Mouse (Mus musculus) neural tube, embryonic 15.5 days (tissue): ENCODE results near the gene Mad1l1. TPM values are rescaled to one million over a fixed set of nuclear protein-coding genes. Genes with fewer than 3 reads are reported as not detected.

Experiments used
- ATAC-seq: fragments of 200-750 bp; cut with Nextera tagmentation; 2 replicates; pipeline ENCODE4 v1.8.0; 2017; ENCODE audit warnings: mild to moderate bottlenecking, moderate TSS enrichment, moderate library complexity; ENCODE audit not compliant: low FRiP score
- H3K27ac ChIP-seq: fragments of 300-500 bp; sonication (generic); replicated peaks from 2 replicates; pipeline ENCODE4 v1.5.1; 2015; ENCODE audit warnings: mild to moderate bottlenecking, inconsistent platforms
- H3K27me3 ChIP-seq: fragments of 300-500 bp; sonication (generic); replicated peaks from 2 replicates; pipeline ENCODE4 v1.6.1; 2015; ENCODE audit warnings: inconsistent platforms
- H3K36me3 ChIP-seq: fragments of 300-500 bp; sonication (generic); 2 replicates; pipeline ENCODE4 v1.6.1; 2015; ENCODE audit warnings: inconsistent platforms
- H3K4me1 ChIP-seq: fragments of 300-500 bp; sonication (generic); 2 replicates; pipeline ENCODE4 v1.6.1; 2015; ENCODE audit warnings: inconsistent platforms
- H3K4me2 ChIP-seq: fragments of 300-500 bp; sonication (generic); 2 replicates; pipeline ENCODE4 v1.6.1; 2015; ENCODE audit warnings: inconsistent platforms, mild to moderate bottlenecking, moderate library complexity
- H3K4me3 ChIP-seq: fragments of 300-500 bp; sonication (generic); replicated peaks from 2 replicates; pipeline ENCODE4 v1.5.1; 2015; ENCODE audit warnings: mild to moderate bottlenecking, inconsistent platforms
- H3K9ac ChIP-seq: fragments of 300-500 bp; sonication (generic); replicated peaks from 2 replicates; pipeline ENCODE4 v1.6.1; 2015; ENCODE audit warnings: mild to moderate bottlenecking, inconsistent platforms
- H3K9me3 ChIP-seq: fragments of 300-500 bp; sonication (generic); replicated peaks from 2 replicates; pipeline ENCODE4 v1.6.1; 2016; ENCODE audit warnings: inconsistent platforms
- WGBS: fragments of 180-500 bp; shearing (Covaris S2); methylation state at CpG from one replicate; pipeline ENCODE4 v1.1.7; 2015; ENCODE audit warnings: mixed read lengths; 5-methylcytosine and 5-hydroxymethylcytosine counted together
- polyA plus RNA-seq: library from polyadenylated mRNA; unstranded; fragments of >200 nt; fragmentation: Nextera tagmentation; extraction: Ambion mirVana; gene quantifications from 2 replicates; pipeline ENCODE4 v1.2.1, GENCODE M21; 2015

Gene Mad1l1
- polyA plus RNA-seq, 1 experiment from 2014 or later, result 29.6 TPM

DNA sequence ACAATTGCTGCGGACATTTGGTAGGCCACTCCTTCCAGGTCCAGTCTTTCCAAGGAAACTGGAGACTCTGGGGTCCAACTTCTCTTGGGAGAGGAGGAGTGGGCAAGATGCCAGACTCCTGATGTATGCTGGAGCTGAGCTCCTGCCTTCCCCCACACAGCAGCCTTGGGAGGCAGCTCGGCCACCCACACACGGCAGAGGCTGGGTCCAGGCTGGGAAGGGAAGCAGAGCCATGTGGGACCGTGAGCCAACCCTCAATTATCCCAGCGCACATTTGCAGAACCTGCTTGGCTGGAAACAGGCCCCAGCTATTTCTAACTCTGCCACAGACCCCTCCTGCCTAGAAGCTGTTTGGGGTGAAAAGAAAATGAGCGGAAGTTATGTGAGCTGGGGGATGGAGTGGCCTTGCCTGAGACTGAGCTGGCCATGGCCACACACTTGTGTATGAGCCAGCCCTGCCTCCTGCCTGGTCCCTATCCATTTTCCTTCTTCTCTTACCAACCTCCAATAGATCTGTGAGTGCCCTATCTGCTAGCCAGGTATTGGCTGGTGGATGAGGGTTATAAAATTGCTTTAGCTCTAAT, 260.0 kb downstream of the Mad1l1 start:
- Histone ChIP-seq H3K4me1 (peaks cover 10% of the 10 kb centered on the region), H3K36me3 (no peaks in the 10 kb centered on the region), H3K9ac (no peak overlapping the region), H3K9me3 (no peaks in the 10 kb centered on the region), H3K4me3 (no peak overlapping the region), H3K27ac (no peak overlapping the region), H3K4me2 (no peak overlapping the region), H3K27me3 (0 out of 2 replicates have a peak, but pooled peaks cover 6% of the 10 kb centered on the region)
- 55% methylated on average over 6 of the region's 6 CpGs for WGBS
- ATAC-seq, result no peak

DNA sequence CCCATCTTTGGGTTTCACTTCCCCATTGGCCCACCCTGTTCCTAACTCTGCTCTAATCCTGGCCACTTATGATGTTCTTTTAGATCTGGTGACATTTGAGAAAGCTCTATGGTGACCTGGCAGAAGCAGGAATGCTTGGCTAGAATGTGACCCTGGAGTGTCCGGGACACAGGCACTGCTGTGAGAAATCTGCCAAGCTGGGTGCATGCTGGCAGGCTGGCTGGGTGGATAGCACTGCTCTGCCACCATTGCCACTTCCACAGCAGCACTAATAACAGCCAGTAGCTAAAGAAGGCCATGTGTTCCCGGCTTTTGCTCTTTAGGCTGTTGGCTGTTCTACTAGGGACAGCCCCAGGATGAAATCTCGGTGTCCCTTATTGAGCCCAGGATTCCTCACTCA, 265.1 kb downstream of the Mad1l1 start:
- H3K9ac ChIP-seq, result no peak overlapping the region
- H3K36me3 ChIP-seq, result no peaks in the 10 kb centered on the region
- H3K4me3 ChIP-seq, result no peak overlapping the region
- H3K27ac ChIP-seq, result no peak overlapping the region
- H3K27me3 ChIP-seq, result no peaks in the 10 kb centered on the region
- 92% methylated on average over 3 of the region's 3 CpGs for WGBS
- H3K9me3 ChIP-seq, result no peaks in the 10 kb centered on the region
- no peak overlapping the region for H3K4me2 ChIP-seq
- peaks cover 2% of the 10 kb centered on the region for H3K4me1 ChIP-seq
- no peak for ATAC-seq

DNA sequence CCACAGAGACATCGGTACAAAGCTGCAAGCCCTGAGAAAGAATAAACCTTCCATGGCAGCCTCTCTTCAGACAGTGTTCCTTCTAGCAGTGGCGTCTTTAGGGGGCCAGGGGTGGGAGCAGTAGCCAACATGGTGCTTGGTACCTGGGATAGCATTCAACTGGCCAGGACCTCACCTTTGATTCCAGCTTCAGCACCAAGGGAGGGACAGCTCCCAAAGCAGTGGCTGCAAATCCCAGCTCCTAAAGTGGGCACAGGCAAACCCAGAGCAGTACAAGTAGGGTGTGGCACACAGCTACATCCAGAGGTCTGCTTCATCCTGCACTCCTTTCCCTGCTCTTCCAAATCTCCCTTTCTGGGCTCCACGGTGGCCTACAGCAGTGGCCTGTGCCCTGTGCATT, 265.9 kb downstream of the Mad1l1 start:
- H3K27me3 ChIP-seq, result no peaks in the 10 kb centered on the region
- no peak overlapping the region for H3K4me3 ChIP-seq
- no peak overlapping the region for H3K4me2 ChIP-seq
- no peaks in the 10 kb centered on the region for H3K4me1 ChIP-seq
- ATAC-seq, result no peak
- 82% methylated on average over 3 of the region's 3 CpGs for WGBS
- H3K36me3 ChIP-seq, result no peaks in the 10 kb centered on the region
- no peaks in the 10 kb centered on the region for H3K9me3 ChIP-seq
- no peak overlapping the region for H3K9ac ChIP-seq
- H3K27ac ChIP-seq, result no peak overlapping the region

DNA sequence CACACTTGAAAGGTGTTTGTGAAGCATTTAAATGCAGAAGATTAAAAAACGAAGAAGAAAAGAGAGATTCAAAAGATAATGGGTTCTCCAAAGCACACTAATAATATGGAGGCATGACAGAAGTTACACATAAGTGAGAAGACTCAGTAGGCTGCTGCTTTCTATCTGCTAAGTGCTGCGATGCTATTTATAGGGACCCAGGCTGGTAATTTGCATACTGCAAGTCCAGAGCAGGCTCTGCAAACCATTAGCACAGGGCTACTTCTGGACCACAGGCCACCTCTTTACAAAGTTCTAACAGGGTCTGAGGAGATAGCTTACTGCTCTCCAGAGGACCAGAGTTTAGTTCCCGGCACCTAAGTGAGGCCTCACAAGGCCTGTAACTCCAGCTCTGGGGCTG, 267.7 kb downstream of the Mad1l1 start:
- WGBS, result 81% methylated on average over 3 of the region's 3 CpGs
- no peak for ATAC-seq

DNA sequence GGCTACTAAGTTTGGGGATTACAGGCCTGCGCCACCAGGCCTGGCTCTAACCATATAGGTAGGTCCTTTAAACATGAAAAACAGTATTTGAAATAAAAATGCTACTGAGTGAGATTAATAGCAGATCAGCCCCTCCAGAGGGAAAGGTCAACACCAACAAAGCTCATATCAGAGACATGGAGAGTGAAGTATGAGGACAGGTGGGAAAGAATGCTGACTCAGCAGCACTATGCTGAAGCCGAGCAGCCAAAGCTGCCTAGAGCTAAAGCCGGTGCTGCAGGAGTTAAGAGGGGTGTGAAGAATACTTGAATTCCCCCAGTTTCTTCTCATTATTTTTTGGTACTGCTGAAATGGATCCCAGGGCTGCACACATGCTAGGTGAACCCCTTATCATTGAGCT, 268.9 kb downstream of the Mad1l1 start:
- H3K4me3 ChIP-seq, result no peak overlapping the region
- H3K36me3 ChIP-seq, result no peaks in the 10 kb centered on the region
- H3K9ac ChIP-seq, result no peak overlapping the region
- no peak for ATAC-seq
- H3K9me3 ChIP-seq, result no peaks in the 10 kb centered on the region
- no peaks in the 10 kb centered on the region for H3K4me1 ChIP-seq
- no peaks in the 10 kb centered on the region for H3K27me3 ChIP-seq
- no peak overlapping the region for H3K4me2 ChIP-seq
- WGBS, result 85% methylated on average over 3 of the region's 3 CpGs
- no peak overlapping the region for H3K27ac ChIP-seq

More for the DNA sequence above, 267.7 kb downstream of the Mad1l1 start:
- no peaks in the 10 kb centered on the region for H3K4me1 ChIP-seq
- H3K9ac ChIP-seq, result no peak overlapping the region
- no peaks in the 10 kb centered on the region for H3K27me3 ChIP-seq
- no peaks in the 10 kb centered on the region for H3K9me3 ChIP-seq
- H3K4me2 ChIP-seq, result no peak overlapping the region
- H3K27ac ChIP-seq, result no peak overlapping the region
- H3K36me3 ChIP-seq, result no peaks in the 10 kb centered on the region
- no peak overlapping the region for H3K4me3 ChIP-seq

DNA sequence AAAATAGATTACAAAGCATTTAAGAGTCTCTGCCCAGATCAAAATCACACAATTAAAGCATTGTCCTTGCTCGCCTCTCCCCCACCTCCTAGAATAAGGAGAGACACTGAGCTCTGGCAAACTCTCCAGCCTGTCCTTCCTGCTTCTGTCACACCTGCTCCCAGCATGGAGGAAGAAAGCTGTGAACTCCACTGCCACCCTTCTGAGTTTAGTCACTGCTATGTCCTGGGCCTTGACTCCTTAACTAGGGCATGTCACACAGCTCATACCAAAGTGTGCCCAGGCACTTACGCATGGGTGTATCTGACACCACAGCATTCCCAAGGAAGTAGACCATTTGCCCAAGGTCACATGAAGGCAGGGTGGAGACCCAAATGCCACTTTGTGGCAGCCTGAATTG, 275.9 kb downstream of the Mad1l1 start:
- Histone ChIP-seq H3K36me3 (no peaks in the 10 kb centered on the region), H3K9ac (no peak overlapping the region), H3K4me3 (no peak overlapping the region), H3K4me2 (no peak overlapping the region), H3K27me3 (no peaks in the 10 kb centered on the region), H3K27ac (no peak overlapping the region), H3K4me1 (peaks cover 12% of the 10 kb centered on the region; the same call in 1 of the 2 replicates), H3K9me3 (no peaks in the 10 kb centered on the region)
- 91% methylated on average over 2 of the region's 2 CpGs for WGBS
- ATAC-seq, result no peak

DNA sequence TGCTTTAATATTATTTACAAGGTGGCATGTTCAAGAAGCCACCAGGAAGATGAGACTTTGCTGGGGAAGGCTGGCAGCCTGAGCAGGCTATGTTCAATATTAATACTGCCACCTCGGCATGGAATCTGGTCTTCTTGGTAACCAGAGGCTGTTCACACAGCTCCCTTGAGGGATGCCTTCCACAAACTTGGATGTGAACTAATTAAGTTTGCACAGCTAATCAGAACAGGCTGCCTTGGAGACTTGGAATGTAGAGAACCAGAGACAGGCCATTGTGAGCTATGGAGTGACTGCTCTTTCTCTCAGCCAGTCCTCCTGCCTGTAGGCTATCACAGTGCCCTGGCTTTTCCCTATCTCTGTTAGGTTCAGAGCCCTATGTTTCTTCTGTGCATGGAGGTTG, 278.4 kb downstream of the Mad1l1 start:
- no peak for ATAC-seq
- Histone ChIP-seq H3K36me3 (no peaks in the 10 kb centered on the region), H3K9me3 (no peaks in the 10 kb centered on the region), H3K4me3 (no peak overlapping the region), H3K9ac (no peak overlapping the region), H3K27me3 (no peaks in the 10 kb centered on the region), H3K4me1 (peaks cover 12% of the 10 kb centered on the region; the same call in 1 of the 2 replicates), H3K4me2 (no peak overlapping the region), H3K27ac (no peak overlapping the region)
- 23% methylated on average over 1 of the region's 1 CpGs for WGBS

DNA sequence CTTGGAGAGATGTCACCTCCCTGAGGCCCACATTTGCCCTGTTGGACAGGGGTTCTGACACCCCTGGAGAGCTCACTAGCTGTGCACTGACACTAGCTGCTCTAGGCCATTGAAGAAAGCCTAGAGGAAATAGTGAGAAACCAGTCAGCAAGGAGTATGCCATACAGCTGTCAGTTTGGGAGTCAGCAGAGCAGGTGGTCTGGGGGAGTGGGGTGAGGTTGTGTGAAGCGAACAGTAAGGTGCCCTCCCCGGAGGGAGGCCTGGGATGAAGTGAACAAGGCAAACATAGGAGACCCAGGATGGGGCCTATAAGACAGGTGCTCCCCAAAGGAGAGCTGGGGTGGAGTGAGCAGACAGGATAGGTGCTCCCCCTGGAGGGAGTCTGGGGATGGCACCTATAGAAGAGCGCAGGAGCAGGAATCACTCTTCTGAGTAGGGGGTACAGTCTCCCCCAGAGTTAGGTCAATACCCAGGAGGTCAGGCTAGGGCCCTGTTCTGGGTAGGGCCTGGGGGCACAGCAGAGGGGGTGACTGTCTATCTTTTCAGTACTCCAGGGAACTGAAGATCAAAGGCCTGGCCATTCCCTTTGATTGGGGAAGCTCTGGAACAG, 279.2 kb downstream of the Mad1l1 start:
- Histone ChIP-seq H3K9me3 (no peaks in the 10 kb centered on the region), H3K36me3 (no peaks in the 10 kb centered on the region), H3K4me2 (no peak overlapping the region), H3K4me3 (no peak overlapping the region), H3K27ac (no peak overlapping the region), H3K9ac (no peak overlapping the region), H3K4me1 (peaks cover 12% of the 10 kb centered on the region; the same call in 1 of the 2 replicates), H3K27me3 (no peaks in the 10 kb centered on the region)
- no peak for ATAC-seq
- WGBS, result 73% methylated on average over 3 of the region's 3 CpGs

DNA sequence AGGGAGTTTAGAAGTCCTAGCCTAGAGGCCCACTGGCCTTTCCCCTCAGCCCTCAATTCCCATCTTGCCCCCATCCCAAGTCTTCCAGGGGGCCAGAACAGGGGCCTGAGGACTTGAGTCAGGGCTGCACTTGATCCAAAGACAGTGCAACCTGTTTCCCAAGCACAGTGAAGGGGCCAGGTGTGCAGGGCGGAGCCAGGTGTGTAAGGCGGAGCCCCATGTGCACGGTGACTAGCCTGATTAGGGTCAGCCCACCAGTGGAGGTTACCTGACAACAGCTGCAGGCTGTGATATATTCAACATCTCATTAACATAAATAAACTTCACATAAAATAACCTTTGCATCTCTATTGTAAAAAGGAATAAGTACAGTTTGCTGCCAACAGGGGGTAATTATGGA, 280.3 kb downstream of the Mad1l1 start:
- H3K9me3 ChIP-seq, result no peaks in the 10 kb centered on the region
- H3K27me3 ChIP-seq, result no peaks in the 10 kb centered on the region
- no peak for ATAC-seq
- no peak overlapping the region for H3K4me3 ChIP-seq
- no peak overlapping the region for H3K27ac ChIP-seq
- 86% methylated on average over 3 of the region's 3 CpGs for WGBS
- H3K9ac ChIP-seq, result no peak overlapping the region
- H3K36me3 ChIP-seq, result no peaks in the 10 kb centered on the region
- peaks cover 12% of the 10 kb centered on the region; the same call in 1 of the 2 replicates for H3K4me1 ChIP-seq
- H3K4me2 ChIP-seq, result no peak overlapping the region

DNA sequence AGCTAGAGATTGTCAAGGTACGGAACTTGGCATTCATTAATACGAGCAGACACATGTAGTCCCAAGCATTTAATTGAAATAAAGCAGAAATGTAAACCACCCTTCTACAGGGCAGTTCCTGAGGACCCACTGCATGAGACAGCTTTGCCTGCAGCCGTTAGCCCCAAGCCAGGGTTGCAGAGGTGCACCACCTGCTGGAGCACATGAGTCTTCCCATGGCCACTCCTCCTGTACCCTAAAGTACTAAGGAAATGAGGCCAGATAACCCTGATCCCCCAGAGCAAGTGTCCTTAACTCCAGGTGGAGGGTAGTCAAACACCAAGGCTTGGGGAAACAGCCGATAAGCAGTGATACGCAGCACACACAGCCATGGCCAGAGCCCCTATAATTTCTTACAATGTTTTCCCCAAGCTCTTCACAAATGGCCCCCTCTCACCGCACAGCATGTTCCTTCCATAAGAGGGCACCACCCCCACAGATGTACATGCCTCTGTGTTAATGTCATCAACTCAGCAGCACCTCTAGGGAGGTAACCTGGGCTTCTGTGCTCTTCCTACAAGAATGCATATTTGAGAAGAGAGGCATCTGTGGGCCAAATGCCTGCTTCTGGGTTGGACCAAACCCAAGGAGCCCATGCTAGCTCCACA, 283.6 kb downstream of the Mad1l1 start:
- Histone ChIP-seq H3K36me3 (no peaks in the 10 kb centered on the region), H3K4me2 (no peak overlapping the region), H3K4me3 (no peak overlapping the region), H3K27ac (no peak overlapping the region), H3K9ac (no peak overlapping the region), H3K4me1 (peaks cover 12% of the 10 kb centered on the region; the same call in 1 of the 2 replicates), H3K27me3 (no peaks in the 10 kb centered on the region), H3K9me3 (no peaks in the 10 kb centered on the region)
- no peak for ATAC-seq
- WGBS, result 85% methylated on average over 6 of the region's 6 CpGs

DNA sequence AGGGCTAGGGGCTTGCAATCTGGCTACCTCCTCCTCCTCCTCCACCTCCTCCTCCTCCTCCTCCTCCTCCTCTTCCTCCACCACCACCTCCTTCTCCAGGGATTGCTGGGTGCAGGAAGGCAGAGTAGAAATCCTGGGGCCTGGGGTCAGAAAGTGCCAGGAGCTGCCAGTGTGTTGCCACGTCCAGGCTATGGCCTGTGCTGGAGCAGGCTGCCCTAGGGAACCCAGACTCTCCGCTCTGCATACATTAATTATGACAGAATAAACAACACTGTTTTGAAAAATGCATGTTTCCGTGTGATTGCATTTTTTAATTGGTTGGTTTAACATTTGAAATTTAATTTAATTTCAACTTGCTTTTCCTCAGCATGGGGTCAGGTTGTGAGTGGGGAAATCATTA, 285.7 kb downstream of the Mad1l1 start:
- Histone ChIP-seq H3K9ac (no peak overlapping the region), H3K9me3 (no peaks in the 10 kb centered on the region), H3K27me3 (no peaks in the 10 kb centered on the region), H3K36me3 (no peaks in the 10 kb centered on the region), H3K4me3 (no peak overlapping the region), H3K4me2 (no peak overlapping the region), H3K4me1 (no peaks in the 10 kb centered on the region), H3K27ac (no peak overlapping the region)
- whole genome bisulfite sequencing, result 62% methylated on average over 3 of the region's 3 CpGs
- ATAC-seq, result no peak

DNA sequence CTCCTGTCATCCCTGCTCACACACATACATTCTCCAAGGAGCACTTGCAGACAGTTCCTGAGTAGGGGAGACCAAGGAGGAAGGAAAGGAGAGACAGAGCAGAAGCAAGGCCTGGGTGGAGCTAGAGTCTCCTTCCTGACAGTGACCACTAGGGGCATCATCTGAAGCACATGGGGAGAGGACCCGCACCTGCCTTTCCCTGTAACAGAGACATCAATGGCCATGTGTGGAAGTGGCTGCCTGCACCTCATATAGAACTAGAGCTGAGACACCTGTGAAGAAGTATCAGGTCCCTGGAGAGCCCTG, 286.4 kb downstream of the Mad1l1 start:
- H3K27me3 ChIP-seq, result no peaks in the 10 kb centered on the region
- ATAC-seq, result no peak
- no peak overlapping the region for H3K4me3 ChIP-seq
- 38% methylated on average over 1 of the region's 1 CpGs for WGBS
- no peak overlapping the region for H3K9ac ChIP-seq
- H3K36me3 ChIP-seq, result no peaks in the 10 kb centered on the region
- no peaks in the 10 kb centered on the region for H3K9me3 ChIP-seq
- no peak overlapping the region for H3K27ac ChIP-seq
- H3K4me1 ChIP-seq, result no peaks in the 10 kb centered on the region
- H3K4me2 ChIP-seq, result no peak overlapping the region
